7 mouse cellular contexts compared by ENCODE assay signal in genomic region chr1:36009010-36009619, GRCm38 (mm10). TPM values are rescaled to one million over a fixed set of nuclear protein-coding genes. Genes with fewer than 3 reads are reported as not detected.
DNase-seq lines count a peak whose midpoint lies in the region; ATAC-seq and TF ChIP-seq lines count a peak whose summit lies in the region.

No protein-coding gene starts in this region.

- H3K27me3 ChIP-seq in neural tube, embryonic 15.5 days (replicated peaks): no peaks in the 10 kb centered on the region
- H3K27me3 ChIP-seq in lung, postnatal 0 days (replicated peaks; ENCODE audit: insufficient read depth, low read length): no peaks in the 10 kb centered on the region

- no peak for TF ChIP-seq CTCF in layer of hippocampus, adult 2 months (conservative IDR thresholded peaks at IDR 0.05)
- no peak for TF ChIP-seq CTCF in lung, postnatal 0 days (IDR thresholded peaks at IDR 0.05)

- no peak for DNase-seq in neural tube, embryonic 10.5 days (ENCODE audit: extremely low spot score, low spot score)
- peak; percentile 30 to 64 for DNase-seq in cerebellum, postnatal 25 days
- peak; percentile 42 to 45 for DNase-seq in layer of hippocampus, adult 2 months (ENCODE audit: low spot score in 2 of 2)
- DNase-seq in right cerebral cortex, postnatal 36 days (ENCODE audit: low spot score in 2 of 2): peak; percentile 48
- DNase-seq in embryo, embryonic 11 days: no peak
- DNase-seq in lung, postnatal 0 days (ENCODE audit: low spot score): no peak

- H3K9ac ChIP-seq in neural tube, embryonic 15.5 days (replicated peaks): no peak overlapping the region
- no peak overlapping the region for H3K9ac ChIP-seq in lung, postnatal 0 days (replicated peaks; ENCODE audit: low read depth)

- H3K9me3 ChIP-seq in neural tube, embryonic 15.5 days (replicated peaks): no peaks in the 10 kb centered on the region
- no peaks in the 10 kb centered on the region for H3K9me3 ChIP-seq in lung, postnatal 0 days (ENCODE audit: low read length)

- no peak overlapping the region for H3K4me3 ChIP-seq in neural tube, embryonic 15.5 days (replicated peaks)
- H3K4me3 ChIP-seq in layer of hippocampus, adult 2 months: no peak overlapping the region
- no peak overlapping the region for H3K4me3 ChIP-seq in lung, postnatal 0 days (ENCODE audit: low read depth, low read length)

- 51% methylated on average over 6 of the region's 6 CpGs for WGBS in neural tube, embryonic 15.5 days
- WGBS in lung, postnatal 0 days: 42% methylated on average over 6 of the region's 6 CpGs

- ATAC-seq in neural tube, embryonic 15.5 days (ENCODE audit: low FRiP score): no peak
- ATAC-seq in lung, postnatal 0 days: no peak

- H3K4me1 ChIP-seq in neural tube, embryonic 15.5 days: 0 out of 2 replicates have a peak, but pooled peaks cover 4% of the 10 kb centered on the region
- no peaks in the 10 kb centered on the region for H3K4me1 ChIP-seq in lung, postnatal 0 days (ENCODE audit: insufficient read depth, low read depth, low read length)

- TF ChIP-seq EP300 in lung, postnatal 0 days (IDR thresholded peaks at IDR 0.05): no peak

- H3K4me2 ChIP-seq in neural tube, embryonic 15.5 days: no peak overlapping the region
- H3K4me2 ChIP-seq in lung, postnatal 0 days (replicated peaks; ENCODE audit: low read depth, low read length): no peak overlapping the region

- peak overlapping the region; percentile 37 for H3K27ac ChIP-seq in neural tube, embryonic 15.5 days (replicated peaks)
- H3K27ac ChIP-seq in layer of hippocampus, adult 2 months: no peak overlapping the region
- no peak overlapping the region for H3K27ac ChIP-seq in lung, postnatal 0 days (ENCODE audit: low read length)

- no peaks in the 10 kb centered on the region for H3K36me3 ChIP-seq in neural tube, embryonic 15.5 days
- no peaks in the 10 kb centered on the region for H3K36me3 ChIP-seq in lung, postnatal 0 days (ENCODE audit: insufficient read depth, low read length)

RNA-seq across cellular contexts. Expression of gene Hs6st1, which starts 59.1 kb away (rescaled TPM):
- 11.7 and 24.1 TPM in 2 replicates for polyA plus RNA-seq in neural tube, embryonic 15.5 days (2015; fragmentation: Nextera tagmentation; extraction: Ambion mirVana)
- total RNA-seq in layer of hippocampus, adult 2 months (2021): 10 to 100 TPM; 37.7 to 38.3 TPM
- 4.9 and 6.3 TPM in 2 replicates for polyA plus RNA-seq in lung, postnatal 0 days (2015; fragmentation: Nextera tagmentation; extraction: Ambion mirVana)

Comparison
In these comparisons a context has a peak if more than half of its experiments do, and no peak if none do; other contexts are left out.
1. DNase-seq: peak in cerebellum, postnatal 25 days (2 of 2), layer of hippocampus, adult 2 months (2 of 2) and right cerebral cortex, postnatal 36 days (2 of 2); none in neural tube, embryonic 10.5 days (single experiment), embryo, embryonic 11 days (single experiment) and lung, postnatal 0 days (single experiment).